Mouse (Mus musculus) stomach, adult 2 months (tissue): ENCODE data around the gene Gm5934. TPM values are rescaled to one million over a fixed set of nuclear protein-coding genes. Genes with fewer than 3 reads are reported as not detected.

Experiments
- polyA plus RNA-seq: library from polyadenylated mRNA; depleted of rRNA; stranded (reverse); fragments of >200 nt; gene quantifications from 2 replicates; pipeline ENCODE4 v1.2.3, GENCODE M21; 2012; rRNA removed

Gm5934 gene
- not detected in 2 replicates for polyA plus RNA-seq

DNA sequence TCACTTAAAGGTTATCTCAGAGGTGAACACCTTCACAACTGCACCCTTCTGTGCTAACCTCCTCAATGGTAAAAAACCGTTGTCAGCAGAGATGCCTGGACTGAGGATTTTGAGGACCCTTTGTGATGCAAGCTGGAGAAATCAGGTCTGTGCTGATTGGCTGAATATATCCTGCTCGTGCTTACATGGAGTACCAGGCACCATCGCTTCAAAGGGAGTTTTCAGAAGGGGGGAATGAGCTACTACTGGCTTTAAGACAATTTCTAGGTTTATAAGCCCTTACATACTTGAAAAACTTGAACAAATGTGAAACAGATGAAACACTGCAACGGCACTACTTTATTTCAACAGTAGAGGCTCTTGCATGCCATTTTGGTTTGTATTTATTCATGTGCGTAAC is at the start of gene Gm5934:
TSS of gene Gm5934 (minus strand) at position 101 of the 400 bp plus-strand sequence.

Other genes starting within 250 kb of the Gm5934 start
- gene Gm4297, start 74.1 kb upstream of the Gm5934 start, polyA plus RNA-seq, result not detected in 2 replicates